Mouse (Mus musculus) heart, postnatal 0 days (tissue): ENCODE measurements around the gene Mrpl33. TPM values are rescaled to one million over a fixed set of nuclear protein-coding genes. Genes with fewer than 3 reads are reported as not detected.
A peak's percentile ranks its signal among the peaks of the same experiment; 100 is the strongest.

Experiments used
- ATAC-seq: fragments of 200-750 bp; cut with Nextera tagmentation; 2 replicates; pipeline ENCODE4 v1.8.0; 2017; ENCODE audit warnings: low read depth, moderate number of reproducible peaks, moderate library complexity; ENCODE audit not compliant: insufficient read depth
- DNase-seq: peaks from one replicate; pipeline ENCODE4 v3.0.0-alpha.2; 2016; ENCODE audit warnings: low spot score
- H3K27ac ChIP-seq: fragments of 300-500 bp; sonication (generic); 2 replicates; pipeline ENCODE4 v1.5.1; 2014; ENCODE audit warnings: low read depth, mild to moderate bottlenecking
- H3K27me3 ChIP-seq: fragments of 300-500 bp; sonication (generic); 2 replicates; pipeline ENCODE4 v1.6.1; 2014; ENCODE audit warnings: low read length, mixed read lengths; ENCODE audit not compliant: control insufficient read depth, insufficient read depth
- H3K36me3 ChIP-seq: fragments of 300-500 bp; sonication (generic); replicated peaks from 2 replicates; pipeline ENCODE4 v1.6.1; 2014; ENCODE audit warnings: low read length, mixed read lengths; ENCODE audit not compliant: control insufficient read depth, insufficient read depth
- H3K4me1 ChIP-seq: fragments of 300-500 bp; sonication (generic); 2 replicates; pipeline ENCODE4 v1.6.1; 2014; ENCODE audit warnings: antibody characterized with exemption; ENCODE audit not compliant: control insufficient read depth, insufficient read depth
- H3K4me2 ChIP-seq: fragments of 300-500 bp; sonication (generic); 2 replicates; pipeline ENCODE4 v1.6.1; 2014; ENCODE audit warnings: low read depth, mild to moderate bottlenecking, low read length, moderate library complexity
- H3K4me3 ChIP-seq: fragments of 300-500 bp; sonication (generic); 2 replicates; pipeline ENCODE4 v1.5.1; 2014; ENCODE audit warnings: low read depth, low read length
- H3K9ac ChIP-seq: fragments of 300-500 bp; sonication (generic); replicated peaks from 2 replicates; pipeline ENCODE4 v1.6.1; 2014; ENCODE audit warnings: low read depth, low read length, mixed read lengths
- H3K9me3 ChIP-seq: fragments of 300-500 bp; sonication (generic); replicated peaks from 2 replicates; pipeline ENCODE4 v1.6.1; 2016; ENCODE audit warnings: low read length; ENCODE audit not compliant: control insufficient read depth
- CTCF ChIP-seq: IDR thresholded peaks from 2 replicates; pipeline ENCODE4 v1.5.1; 2016; ENCODE audit warnings: antibody characterized with exemption, control low read depth, low read depth
- EP300 ChIP-seq: IDR thresholded peaks from 2 replicates; pipeline ENCODE4 v1.6.1; 2016; ENCODE audit warnings: antibody characterized with exemption, low read depth
- WGBS: fragments of 180-500 bp; shearing (Covaris S2); extraction: QIAGEN DNeasy Blood & Tissue Kit; methylation state at CpG from one replicate; pipeline ENCODE4 v1.1.7; 2014; 5-methylcytosine and 5-hydroxymethylcytosine counted together
- polyA plus RNA-seq: library from polyadenylated mRNA; unstranded; fragments of >200 nt; fragmentation: Nextera tagmentation; extraction: Ambion mirVana; gene quantifications from 2 replicates; pipeline ENCODE4 v1.2.1, GENCODE M21; 2015
- total RNA-seq: library from RNA; depleted of rRNA; stranded (reverse); fragments of >200 nt; gene quantifications from 2 replicates; pipeline ENCODE4 v1.2.3, GENCODE M21; 2014; ENCODE audit warnings: low replicate concordance

Mrpl33 gene
- total and polyA plus RNA-seq, 2 experiments from 2014 or later = 272 to 634 TPM

DNA sequence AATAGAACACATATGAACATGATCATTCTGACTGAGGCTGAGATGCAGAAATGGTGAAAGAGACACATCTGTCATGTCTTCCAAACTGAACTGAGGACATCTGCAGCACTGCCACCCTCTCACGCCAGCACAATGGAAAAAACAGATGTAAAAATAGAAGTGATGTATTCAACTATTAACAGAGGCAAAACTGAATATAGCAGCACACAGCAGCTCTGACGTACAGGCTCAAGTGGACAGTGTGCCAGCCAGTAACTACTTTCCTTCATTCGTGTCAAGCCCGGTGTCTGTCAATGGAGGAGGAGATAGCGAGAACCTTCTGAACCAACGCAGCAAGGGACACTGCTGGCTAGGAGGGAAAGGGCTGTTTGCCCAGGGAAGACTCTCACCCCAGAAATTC is 48.1 kb downstream of the Mrpl33 start:
- TF ChIP-seq CTCF = no peak
- no peak for TF ChIP-seq EP300

DNA sequence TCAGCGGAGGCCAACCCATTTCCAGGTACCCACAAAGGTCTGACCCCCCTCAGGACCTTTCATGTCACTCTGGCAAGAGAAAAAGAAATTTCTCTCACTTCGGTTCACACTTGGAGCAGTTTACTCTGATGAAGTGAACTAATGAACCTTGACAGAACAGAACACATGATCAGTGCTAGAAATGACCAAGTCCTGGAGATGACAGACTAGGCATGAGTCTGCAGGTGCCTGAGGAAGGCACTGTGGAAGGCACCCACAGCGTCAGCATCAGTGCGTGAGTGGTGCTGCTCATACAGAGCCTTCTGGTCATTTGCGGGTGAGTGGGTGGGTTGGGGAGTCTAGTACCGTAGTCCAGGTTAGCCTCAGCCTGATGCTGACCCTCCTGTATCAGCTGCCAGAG is 49.1 kb downstream of the Mrpl33 start:
- H3K9me3 ChIP-seq = no peaks in the 10 kb centered on the region
- H3K36me3 ChIP-seq = no peaks in the 10 kb centered on the region
- no peak overlapping the region for H3K4me3 ChIP-seq
- H3K27ac ChIP-seq = peak overlapping the region; percentile 89; the same call in 1 of the 2 replicates
- 84% methylated on average over 6 of the region's 6 CpGs for WGBS
- peaks cover 20% of the 10 kb centered on the region; the same call in 1 of the 2 replicates for H3K4me1 ChIP-seq
- no peak overlapping the region for H3K4me2 ChIP-seq
- DNase-seq = no peak
- TF ChIP-seq EP300 = no peak
- no peak for TF ChIP-seq CTCF
- H3K9ac ChIP-seq = no peak overlapping the region
- ATAC-seq = no peak
- H3K27me3 ChIP-seq = no peaks in the 10 kb centered on the region

More for the DNA sequence above, 48.1 kb downstream of the Mrpl33 start:
- Histone ChIP-seq H3K9ac (no peak overlapping the region), H3K27ac (peak overlapping the region; percentile 89), H3K36me3 (no peaks in the 10 kb centered on the region), H3K4me3 (no peak overlapping the region), H3K4me1 (peaks cover 20% of the 10 kb centered on the region; the same call in 1 of the 2 replicates), H3K4me2 (no peak overlapping the region), H3K9me3 (no peaks in the 10 kb centered on the region), H3K27me3 (no peaks in the 10 kb centered on the region)
- 35% methylated on average over 6 of the region's 6 CpGs for WGBS
- ATAC-seq (peak; percentile 92), DNase-seq (peak; percentile 94)

DNA sequence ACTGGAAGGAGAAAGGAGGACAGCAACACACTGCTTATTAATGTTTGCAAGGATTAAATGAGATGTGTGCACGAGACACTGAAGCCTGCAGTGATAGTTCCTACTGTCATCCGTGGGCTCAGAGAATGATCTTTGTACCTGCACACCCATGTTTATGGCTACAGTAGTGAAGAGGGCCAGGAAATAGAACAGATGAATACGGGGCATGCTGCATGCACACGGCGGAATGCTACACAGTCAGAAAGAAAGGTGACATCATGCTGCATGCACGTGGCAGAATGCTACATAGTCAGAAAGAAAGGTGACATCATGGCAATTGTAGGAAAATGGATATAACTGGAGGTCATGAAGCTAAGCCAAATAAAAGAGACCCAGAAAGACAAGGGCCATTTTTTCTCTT is 49.8 kb downstream of the Mrpl33 start:
- Histone ChIP-seq H3K36me3 (no peaks in the 10 kb centered on the region), H3K4me2 (no peak overlapping the region), H3K27me3 (no peaks in the 10 kb centered on the region), H3K27ac (no peak overlapping the region), H3K4me1 (peaks cover 20% of the 10 kb centered on the region; the same call in 1 of the 2 replicates), H3K9ac (no peak overlapping the region), H3K9me3 (no peaks in the 10 kb centered on the region), H3K4me3 (no peak overlapping the region)
- whole genome bisulfite sequencing = 64% methylated on average over 6 of the region's 6 CpGs
- no peak for TF ChIP-seq EP300
- no peak for TF ChIP-seq CTCF
- DNase-seq = no peak
- no peak for ATAC-seq

GRCm38 (mm10) chr5:31647327-31647726 is 50.6 kb downstream of the Mrpl33 start:
- H3K36me3 ChIP-seq = no peaks in the 10 kb centered on the region
- H3K4me1 ChIP-seq = peaks cover 20% of the 10 kb centered on the region; the same call in 1 of the 2 replicates
- ATAC-seq (no peak), DNase-seq (no peak)
- no peaks in the 10 kb centered on the region for H3K9me3 ChIP-seq
- WGBS = 60% methylated on average over 2 of the region's 2 CpGs
- TF ChIP-seq EP300 (no peak), CTCF (no peak)
- no peak overlapping the region for H3K9ac ChIP-seq
- H3K27ac ChIP-seq = no peak overlapping the region
- no peak overlapping the region for H3K4me2 ChIP-seq
- no peak overlapping the region for H3K4me3 ChIP-seq
- H3K27me3 ChIP-seq = no peaks in the 10 kb centered on the region

DNA sequence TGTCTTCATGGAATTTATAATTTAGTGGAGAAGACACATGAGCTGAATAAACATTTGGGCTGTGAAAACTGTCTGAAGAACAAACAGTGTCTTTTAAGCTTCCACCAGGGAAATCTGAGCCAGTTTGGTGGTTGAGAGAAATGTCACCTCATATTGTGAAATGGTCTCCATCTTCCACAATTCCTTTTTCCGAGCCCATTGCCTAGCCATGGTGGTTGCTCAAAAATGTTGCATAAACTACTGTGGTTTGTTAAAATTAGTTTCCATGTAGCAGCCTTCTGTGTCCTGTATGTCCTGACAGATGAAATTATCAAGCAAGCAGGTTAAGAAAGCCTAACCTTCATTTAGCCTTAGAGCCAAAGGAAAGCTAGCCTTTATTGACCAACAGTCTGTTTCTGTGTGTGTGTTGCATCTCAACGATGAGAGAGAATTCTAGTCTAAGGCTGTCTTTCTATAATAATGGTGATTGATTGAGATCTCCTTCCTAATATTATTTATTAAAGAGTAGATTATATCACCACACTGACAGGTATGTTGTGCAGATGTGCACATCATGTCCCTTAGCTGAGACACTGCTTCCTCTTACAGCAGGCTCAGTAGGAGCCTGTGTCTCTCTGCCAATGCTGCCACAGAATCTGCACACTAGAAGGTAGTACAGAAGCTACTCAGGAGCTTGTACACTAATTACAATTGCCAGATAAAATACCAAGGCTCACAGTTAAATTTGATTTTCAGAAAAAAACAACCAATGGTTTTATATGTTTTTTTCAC is 54.0 kb downstream of the Mrpl33 start:
- 82% methylated on average over 2 of the region's 2 CpGs for WGBS

More for the DNA sequence above, 54.0 kb downstream of the Mrpl33 start:
- no peak for DNase-seq
- no peaks in the 10 kb centered on the region for H3K36me3 ChIP-seq
- ATAC-seq = no peak
- H3K4me1 ChIP-seq = 0 out of 2 replicates have a peak, but pooled peaks cover 6% of the 10 kb centered on the region
- no peak overlapping the region for H3K4me3 ChIP-seq
- H3K9me3 ChIP-seq = 0 out of 2 replicates have a peak, but pooled peaks cover 6% of the 10 kb centered on the region
- H3K4me2 ChIP-seq = no peak overlapping the region
- no peaks in the 10 kb centered on the region for H3K27me3 ChIP-seq
- TF ChIP-seq CTCF (no peak), EP300 (no peak)
- H3K27ac ChIP-seq = no peak overlapping the region
- no peak overlapping the region for H3K9ac ChIP-seq
